In the genomic region with DNA sequence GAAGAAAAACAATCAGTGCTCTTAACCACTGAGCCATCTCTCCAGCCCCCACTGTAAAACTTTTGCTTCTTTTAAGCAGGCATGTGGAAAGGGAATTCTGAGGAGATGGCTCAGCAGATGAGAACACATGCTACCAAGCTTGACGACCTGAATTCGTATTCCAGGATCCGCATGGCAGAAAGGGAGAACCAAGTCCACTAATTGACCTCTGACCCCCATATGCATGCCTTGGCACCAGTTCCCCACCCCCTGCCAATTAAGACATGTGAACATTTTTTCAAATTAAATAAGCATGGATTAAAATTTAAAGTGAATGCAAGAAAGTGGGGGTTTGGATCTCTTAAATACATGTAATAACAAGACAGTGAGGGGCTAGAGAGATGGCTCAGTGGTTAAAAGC, we compare ENCODE assay signal across 22 mouse cellular contexts. TPM values are rescaled to one million over a fixed set of nuclear protein-coding genes. Genes with fewer than 3 reads are reported as not detected.
DNase-seq lines count a peak whose midpoint lies in the region; ATAC-seq and TF ChIP-seq lines count a peak whose summit lies in the region.
"Had no signal": no experiment of that assay in that cellular context is flagged by ENCODE, and none has a peak within 500 bp of the region (broad histone marks: within the 10 kb centered on the region; RNA-seq: fewer than 3 reads in every experiment).

No protein-coding gene starts in this region.

- intact Hi-C loops in gastrocnemius, postnatal 14 days (cut with DNase I; ENCODE audit: low total_unique reads): no loop called here

- no peak overlapping the region for H3K4me2 ChIP-seq in kidney, embryonic 14.5 days (replicated peaks; ENCODE audit: low read depth, low read length)
- H3K4me2 ChIP-seq: forebrain, embryonic 13.5 days; heart, embryonic 12.5 days; heart, embryonic 15.5 days; hindbrain, embryonic 13.5 days had no signal

- TF ChIP-seq CTCF in kidney, adult 2 months (conservative IDR thresholded peaks at IDR 0.05; ENCODE audit: insufficient read depth, insufficient read length, low read depth, low read length): no peak
- TF ChIP-seq CTCF in layer of hippocampus, adult 2 months (conservative IDR thresholded peaks at IDR 0.05): no peak
- no peak for TF ChIP-seq CTCF in cortical plate, adult 2 months (IDR thresholded peaks at IDR 0.05; ENCODE audit: extremely low read depth, insufficient read depth, low read length)

- no peaks in the 10 kb centered on the region for H3K27me3 ChIP-seq in kidney, adult 2 months (replicated peaks; ENCODE audit: control insufficient read depth, insufficient read depth, low read length)
- no peaks in the 10 kb centered on the region for H3K27me3 ChIP-seq in kidney, embryonic 14.5 days (ENCODE audit: control insufficient read depth, insufficient read depth, low read length)
- H3K27me3 ChIP-seq: forebrain, embryonic 13.5 days; heart, embryonic 12.5 days; heart, embryonic 15.5 days; hindbrain, embryonic 13.5 days had no signal

- 36% methylated on average over 3 of the region's 3 CpGs for WGBS in kidney, adult 2 months
- WGBS in kidney, embryonic 14.5 days: 85% methylated on average over 3 of the region's 3 CpGs

- H3K4me3 ChIP-seq in kidney, adult 2 months (ENCODE audit: insufficient read depth, low read depth, low read length): no peak overlapping the region
- no peak overlapping the region for H3K4me3 ChIP-seq in kidney, embryonic 14.5 days (ENCODE audit: low read length)
- H3K4me3 ChIP-seq in layer of hippocampus, adult 2 months: no peak overlapping the region
- H3K4me3 ChIP-seq in cortical plate, adult 2 months (ENCODE audit: insufficient read depth, low read length): no peak overlapping the region
- H3K4me3 ChIP-seq: forebrain, embryonic 10.5 days; forebrain, embryonic 13.5 days; gastrocnemius, adult 2 months; heart, embryonic 12.5 days; heart, embryonic 15.5 days; hindbrain, embryonic 10.5 days; hindbrain, embryonic 13.5 days had no signal

- DNase-seq in kidney, adult 2 months: peak; percentile 86
- no peak for DNase-seq in layer of hippocampus, adult 2 months (ENCODE audit: low spot score in 2 of 2)
- DNase-seq in layer of hippocampus, postnatal 10 days (ENCODE audit: low spot score in 2 of 2): no peak
- DNase-seq in kidney, postnatal 14 days: peak; percentile 52
- DNase-seq in adrenal gland, postnatal 4 days (ENCODE audit: low spot score in 2 of 2): no peak
- no peak for DNase-seq in gastrocnemius, postnatal 14 days
- DNase-seq: gastrocnemius, adult 2 months; gastrocnemius, postnatal 25 days; heart, adult 18-20 months; heart, postnatal 10 days; heart, postnatal 36 days had no signal

- ATAC-seq in kidney, embryonic 14.5 days (ENCODE audit: low FRiP score, low TSS enrichment): no peak
- ATAC-seq: CD4-positive, CD25-positive, alpha-beta regulatory T cell, adult 4 months; forebrain, embryonic 13.5 days; forebrain, embryonic 16.5 days had no signal

- H3K9me3 ChIP-seq in kidney, embryonic 14.5 days (ENCODE audit: control insufficient read depth, low read length): no peaks in the 10 kb centered on the region; the same call in 1 of the 2 replicates
- H3K9me3 ChIP-seq: forebrain, embryonic 10.5 days; heart, embryonic 12.5 days; heart, embryonic 15.5 days; hindbrain, embryonic 10.5 days; hindbrain, embryonic 13.5 days had no signal

- H3K27ac ChIP-seq in kidney, adult 2 months (ENCODE audit: insufficient read depth, low read depth, low read length): peak overlapping the region; percentile 74
- H3K27ac ChIP-seq in kidney, embryonic 14.5 days (ENCODE audit: low read depth, low read length): no peak overlapping the region
- H3K27ac ChIP-seq in layer of hippocampus, adult 2 months: peak overlapping the region; percentile 75
- H3K27ac ChIP-seq in cortical plate, adult 2 months (ENCODE audit: insufficient read depth, low read length): peak overlapping the region; percentile 77
- H3K27ac ChIP-seq: forebrain, embryonic 10.5 days; forebrain, embryonic 13.5 days; gastrocnemius, adult 2 months; heart, embryonic 15.5 days; hindbrain, embryonic 10.5 days; hindbrain, embryonic 13.5 days had no signal

- peaks cover 2% of the 10 kb centered on the region; the same call in 1 of the 2 replicates for H3K36me3 ChIP-seq in kidney, adult 2 months (ENCODE audit: control insufficient read depth, insufficient read depth, low read length)
- peaks cover 26% of the 10 kb centered on the region for H3K36me3 ChIP-seq in kidney, embryonic 14.5 days (ENCODE audit: control insufficient read depth, insufficient read depth, low read length)
- H3K36me3 ChIP-seq: forebrain, embryonic 10.5 days; heart, embryonic 12.5 days; hindbrain, embryonic 10.5 days; hindbrain, embryonic 13.5 days had no signal

- H3K4me1 ChIP-seq in kidney, adult 2 months (ENCODE audit: control insufficient read depth, insufficient read depth, low read length): peaks cover 12% of the 10 kb centered on the region; the same call in 1 of the 2 replicates
- H3K4me1 ChIP-seq in kidney, embryonic 14.5 days (ENCODE audit: control insufficient read depth, insufficient read depth, low read length): no peaks in the 10 kb centered on the region
- no peaks in the 10 kb centered on the region for H3K4me1 ChIP-seq in cortical plate, adult 2 months (ENCODE audit: control insufficient read depth, insufficient read depth, low read length)
- H3K4me1 ChIP-seq: forebrain, embryonic 10.5 days; forebrain, embryonic 13.5 days; heart, embryonic 12.5 days; heart, embryonic 15.5 days; hindbrain, embryonic 10.5 days; hindbrain, embryonic 13.5 days had no signal

- H3K9ac ChIP-seq in kidney, embryonic 14.5 days (ENCODE audit: low read depth, low read length): no peak overlapping the region
- H3K9ac ChIP-seq: forebrain, embryonic 13.5 days; heart, embryonic 12.5 days; heart, embryonic 15.5 days; hindbrain, embryonic 13.5 days had no signal

- no peak for TF ChIP-seq POLR2A in kidney, adult 2 months (IDR thresholded peaks at IDR 0.05; ENCODE audit: low read depth, low read length)
- TF ChIP-seq POLR2A in cortical plate, adult 2 months (IDR thresholded peaks at IDR 0.05; ENCODE audit: extremely low read depth, insufficient read depth, low read length): no peak

RNA-seq across cellular contexts. Expression of a gene that starts 32.7 kb away (rescaled TPM):
- polyA plus RNA-seq in kidney, adult 2 months (2012; rRNA removed): 34.3 and 39.2 TPM in 2 replicates
- 37.3 and 45.4 TPM in 2 replicates for polyA plus RNA-seq in kidney, embryonic 14.5 days (2014; fragmentation: Nextera tagmentation; extraction: Ambion mirVana)
- 10 to 100 TPM; 15.3 to 16.8 TPM for total RNA-seq in layer of hippocampus, adult 2 months (2021)
- 10 to 100 TPM; 12.0 to 13.2 TPM for total RNA-seq in layer of hippocampus, postnatal 10 days (2021)
- polyA plus RNA-seq in cortical plate, adult 2 months (2012; rRNA removed): 17.1 and 17.3 TPM in 2 replicates
- total RNA-seq in adrenal gland, postnatal 4 days (2021): 1 to 10 TPM; 4.9 to 6.3 TPM
- total RNA-seq in gastrocnemius, postnatal 14 days (2021): 1 to 10 TPM; 1.0 to 1.3 TPM
- total RNA-seq: MEL had no signal
- polyA plus RNA-seq: CD4-positive, CD25-positive, alpha-beta regulatory T cell, adult 4 months had no signal

Comparison
In these comparisons a context has a peak if more than half of its experiments do, and no peak if none do; other contexts are left out.
1. DNase-seq: peak in kidney, adult 2 months (single experiment) and kidney, postnatal 14 days (single experiment); none in layer of hippocampus, adult 2 months (0 of 2), layer of hippocampus, postnatal 10 days (0 of 2), adrenal gland, postnatal 4 days (0 of 2) and gastrocnemius, postnatal 14 days (single experiment).